In genomic region chr4:150781304-150781703, GRCm38 (mm10) we compare ENCODE assay signal across 15 mouse cellular contexts.
DNase-seq lines count a peak whose midpoint lies in the region; ATAC-seq and TF ChIP-seq lines count a peak whose summit lies in the region.
"Had no signal": no experiment of that assay in that cellular context is flagged by ENCODE, and none has a peak within 500 bp of the region (broad histone marks: within the 10 kb centered on the region; RNA-seq: fewer than 3 reads in every experiment).

No protein-coding gene starts in this region.

- H3K9ac ChIP-seq in lung, embryonic 16.5 days (ENCODE audit: low read length): peak overlapping the region; percentile 12; the same call in 1 of the 2 replicates
- no peak overlapping the region for H3K9ac ChIP-seq in stomach, postnatal 0 days (ENCODE audit: low read length)
- H3K9ac ChIP-seq in hindbrain, embryonic 12.5 days: no peak overlapping the region
- H3K9ac ChIP-seq: heart, embryonic 12.5 days; hindbrain, embryonic 15.5 days had no signal

- H3K4me2 ChIP-seq in lung, embryonic 16.5 days (ENCODE audit: low read depth, low read length): no peak overlapping the region
- no peak overlapping the region for H3K4me2 ChIP-seq in stomach, postnatal 0 days (replicated peaks; ENCODE audit: low read depth)
- H3K4me2 ChIP-seq in hindbrain, embryonic 12.5 days (replicated peaks): no peak overlapping the region
- H3K4me2 ChIP-seq: heart, embryonic 12.5 days; hindbrain, embryonic 15.5 days; midbrain, embryonic 11.5 days had no signal

- WGBS in heart, embryonic 10.5 days: 76% methylated on average over 3 of the region's 3 CpGs
- 88% methylated on average over 3 of the region's 3 CpGs for WGBS in limb, embryonic 10.5 days
- WGBS in lung, embryonic 16.5 days: 34% methylated on average over 3 of the region's 3 CpGs
- WGBS in stomach, postnatal 0 days: 35% methylated on average over 3 of the region's 3 CpGs
- 26% methylated on average over 3 of the region's 3 CpGs for WGBS in hindbrain, embryonic 12.5 days

- TF ChIP-seq CTCF in stomach, postnatal 0 days (IDR thresholded peaks at IDR 0.05; ENCODE audit: low read depth): no peak

- H3K36me3 ChIP-seq in heart, embryonic 10.5 days: no peaks in the 10 kb centered on the region
- no peaks in the 10 kb centered on the region for H3K36me3 ChIP-seq in limb, embryonic 10.5 days
- no peaks in the 10 kb centered on the region for H3K36me3 ChIP-seq in lung, embryonic 16.5 days (ENCODE audit: control insufficient read depth, insufficient read depth, low read length)
- no peaks in the 10 kb centered on the region for H3K36me3 ChIP-seq in stomach, postnatal 0 days (ENCODE audit: control insufficient read depth, insufficient read depth, low read length)
- no peaks in the 10 kb centered on the region for H3K36me3 ChIP-seq in hindbrain, embryonic 12.5 days
- H3K36me3 ChIP-seq: heart, embryonic 12.5 days; hindbrain, embryonic 15.5 days had no signal

- intact Hi-C loops in heart, postnatal 10 days (cut with DNase I): loop anchor here (5.0 kb wide), 1 partner anchor 51 kb away; no protein-coding TSS in a partner anchor

- H3K4me3 ChIP-seq in heart, embryonic 10.5 days: no peak overlapping the region
- H3K4me3 ChIP-seq in limb, embryonic 10.5 days: no peak overlapping the region
- H3K4me3 ChIP-seq in lung, embryonic 16.5 days (ENCODE audit: low read length): no peak overlapping the region
- H3K4me3 ChIP-seq in stomach, postnatal 0 days (ENCODE audit: low read depth, low read length): no peak overlapping the region
- H3K4me3 ChIP-seq in hindbrain, embryonic 12.5 days: no peak overlapping the region
- H3K4me3 ChIP-seq: heart, embryonic 12.5 days; hindbrain, embryonic 15.5 days; layer of hippocampus, adult 2 months had no signal

- no peaks in the 10 kb centered on the region for H3K9me3 ChIP-seq in heart, embryonic 10.5 days
- no peaks in the 10 kb centered on the region for H3K9me3 ChIP-seq in limb, embryonic 10.5 days (replicated peaks)
- no peaks in the 10 kb centered on the region for H3K9me3 ChIP-seq in lung, embryonic 16.5 days (ENCODE audit: control insufficient read depth, low read length)
- H3K9me3 ChIP-seq in stomach, postnatal 0 days (ENCODE audit: control insufficient read depth, low read length): no peaks in the 10 kb centered on the region
- no peaks in the 10 kb centered on the region for H3K9me3 ChIP-seq in hindbrain, embryonic 12.5 days (replicated peaks)
- H3K9me3 ChIP-seq: heart, embryonic 12.5 days; hindbrain, embryonic 15.5 days had no signal

- H3K4me1 ChIP-seq in heart, embryonic 10.5 days: peaks cover 47% of the 10 kb centered on the region
- peaks cover 53% of the 10 kb centered on the region for H3K4me1 ChIP-seq in limb, embryonic 10.5 days
- peaks cover 30% of the 10 kb centered on the region for H3K4me1 ChIP-seq in lung, embryonic 16.5 days (replicated peaks; ENCODE audit: control insufficient read depth, insufficient read depth, low read length)
- peaks cover 6% of the 10 kb centered on the region; the same call in 1 of the 2 replicates for H3K4me1 ChIP-seq in stomach, postnatal 0 days (replicated peaks; ENCODE audit: control insufficient read depth, insufficient read depth)
- peaks cover 27% of the 10 kb centered on the region for H3K4me1 ChIP-seq in hindbrain, embryonic 12.5 days

- H3K27ac ChIP-seq in heart, embryonic 10.5 days: peak overlapping the region; percentile 74
- peak overlapping the region; percentile 32 for H3K27ac ChIP-seq in limb, embryonic 10.5 days
- peak overlapping the region; percentile 89 for H3K27ac ChIP-seq in lung, embryonic 16.5 days (ENCODE audit: low read length)
- H3K27ac ChIP-seq in stomach, postnatal 0 days (replicated peaks): peak overlapping the region; percentile 82
- H3K27ac ChIP-seq in hindbrain, embryonic 12.5 days: no peak overlapping the region
- H3K27ac ChIP-seq: hindbrain, embryonic 15.5 days; layer of hippocampus, adult 2 months had no signal

- TF ChIP-seq EP300 in stomach, postnatal 0 days (optimal IDR thresholded peaks at IDR 0.05): no peak

- no peak for DNase-seq in heart, embryonic 10.5 days (ENCODE audit: low spot score)
- no peak for DNase-seq in heart, postnatal 10 days
- DNase-seq in limb, embryonic 10.5 days (ENCODE audit: low spot score): no peak
- DNase-seq in stomach, postnatal 0 days (ENCODE audit: low spot score): peak; percentile 77
- DNase-seq in layer of hippocampus, postnatal 14 days (ENCODE audit: low spot score in 2 of 2): no peak
- DNase-seq: cerebellum, postnatal 14 days; gastrocnemius, postnatal 14 days; kidney, adult 9 months had no signal

- no peaks in the 10 kb centered on the region for H3K27me3 ChIP-seq in heart, embryonic 10.5 days (ENCODE audit: insufficient read depth, poor library complexity, severe bottlenecking)
- H3K27me3 ChIP-seq in limb, embryonic 10.5 days (ENCODE audit: low read depth, poor library complexity, severe bottlenecking): no peaks in the 10 kb centered on the region
- no peaks in the 10 kb centered on the region for H3K27me3 ChIP-seq in lung, embryonic 16.5 days (ENCODE audit: control insufficient read depth, insufficient read depth, low read depth, low read length)
- H3K27me3 ChIP-seq in stomach, postnatal 0 days (ENCODE audit: control insufficient read depth, insufficient read depth, low read length): no peaks in the 10 kb centered on the region
- H3K27me3 ChIP-seq in hindbrain, embryonic 12.5 days: no peaks in the 10 kb centered on the region
- H3K27me3 ChIP-seq: heart, embryonic 12.5 days; hindbrain, embryonic 15.5 days had no signal

- ATAC-seq in lung, embryonic 16.5 days (ENCODE audit: low read depth): peak; percentile 41
- peak; percentile 79 for ATAC-seq in stomach, postnatal 0 days (ENCODE audit: low FRiP score, low TSS enrichment)
- no peak for ATAC-seq in hindbrain, embryonic 12.5 days (ENCODE audit: low FRiP score)
- ATAC-seq: forebrain, embryonic 14.5 days had no signal
